Mouse (Mus musculus) layer of hippocampus, adult 9-11 months (tissue): ENCODE data around the gene Glb1l2.

Experiments
- DNase-seq: peaks from one replicate; pipeline ENCODE4 v3.0.0; 2022

Gene Glb1l2

DNA sequence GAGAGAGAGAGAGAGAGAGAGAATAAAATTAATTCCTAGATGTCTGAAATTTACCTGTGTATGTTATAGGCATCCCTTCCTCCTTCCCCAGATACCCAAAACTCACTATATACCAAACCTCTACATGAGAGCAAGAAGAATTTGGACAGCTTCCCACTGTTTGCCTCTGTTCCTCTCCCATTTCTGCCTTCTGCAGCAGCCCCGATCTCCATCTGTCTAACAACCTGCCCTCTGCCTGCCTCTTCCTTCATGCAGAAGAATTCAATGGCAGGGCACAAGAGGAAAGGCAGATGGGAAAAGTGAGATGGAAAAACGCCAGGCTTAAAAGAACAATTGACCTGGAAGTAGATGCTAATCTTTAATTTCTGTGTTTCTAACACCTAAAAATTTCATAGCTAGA is 77.7 kb downstream of the Glb1l2 start:
- peak; percentile 85 for DNase-seq

DNA sequence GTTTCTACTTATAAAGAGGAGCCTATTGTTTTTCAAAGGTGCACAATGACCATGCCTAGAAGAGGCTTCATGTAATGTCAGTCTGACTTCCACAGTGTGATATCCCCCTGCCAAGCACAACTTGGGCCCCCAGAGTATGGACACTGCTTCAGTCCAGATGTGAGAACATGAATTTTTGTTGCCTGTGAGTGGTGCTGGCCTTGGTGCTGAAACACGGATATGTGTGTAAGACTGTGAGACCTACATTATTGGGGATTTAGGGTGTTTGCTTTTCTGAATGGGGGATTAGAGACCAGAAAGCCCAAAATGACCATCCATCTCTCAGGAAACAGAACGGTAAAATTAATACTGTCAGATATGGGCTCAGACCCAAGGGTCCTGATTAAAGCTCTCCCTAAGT is 78.8 kb downstream of the Glb1l2 start:
- no peak for DNase-seq

DNA sequence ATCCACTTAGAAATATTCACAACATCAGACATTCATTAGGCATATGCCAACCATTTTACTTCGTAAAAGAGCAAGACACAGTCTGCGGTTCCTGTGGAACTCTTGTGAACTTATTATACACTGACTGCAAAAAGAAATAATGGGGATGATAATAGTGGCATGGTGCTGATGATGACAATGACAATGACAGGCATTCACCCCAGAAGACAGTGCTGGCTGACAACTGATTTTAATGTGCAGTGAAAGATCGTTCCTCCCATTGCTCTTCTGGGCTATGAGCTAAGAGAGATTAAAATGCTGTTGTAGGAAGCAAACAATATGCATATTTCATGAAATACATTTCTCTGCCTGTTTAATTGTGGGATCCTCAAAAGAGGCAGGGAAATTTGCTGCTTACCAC is 80.6 kb downstream of the Glb1l2 start:
- no peak for DNase-seq

DNA sequence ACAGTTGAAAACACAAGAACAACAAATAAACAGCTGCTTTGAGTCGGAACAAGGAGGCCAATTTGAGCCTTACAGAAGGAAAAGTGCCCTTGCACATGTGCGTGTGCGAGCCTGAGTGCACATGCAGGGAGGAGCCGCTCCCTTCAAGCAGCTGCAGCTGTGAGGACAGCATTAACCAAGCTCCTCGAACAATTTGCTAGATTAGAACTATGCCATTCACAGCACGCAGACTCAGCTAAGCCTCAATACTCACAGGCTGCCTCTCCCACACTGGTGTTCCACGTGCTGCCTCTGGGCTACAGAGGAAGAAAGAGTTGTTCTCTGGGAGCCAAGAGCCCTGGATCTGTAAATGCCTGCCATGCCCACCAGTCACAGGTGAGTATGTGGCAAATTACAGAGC is 84.5 kb downstream of the Glb1l2 start:
- DNase-seq: peak; percentile 29

DNA sequence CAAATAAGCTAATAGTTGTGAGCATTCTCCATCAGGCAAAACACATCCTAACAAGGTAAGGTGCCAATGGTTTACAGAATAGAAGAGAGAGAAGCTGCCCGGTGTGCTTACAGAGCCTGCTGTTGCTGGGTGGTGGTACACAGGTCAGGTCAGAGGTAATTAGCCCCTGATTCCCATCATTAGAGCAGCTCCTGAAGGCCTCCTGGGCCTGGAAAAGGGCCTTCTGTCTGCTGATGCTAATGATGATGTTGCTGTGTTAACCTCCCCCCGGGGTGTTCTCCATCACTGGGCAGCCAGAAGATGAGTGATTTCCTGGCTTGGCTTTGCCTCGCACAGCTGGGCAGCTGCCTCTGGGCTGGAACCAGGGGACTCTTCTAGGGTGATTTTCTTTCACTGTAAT is 87.9 kb downstream of the Glb1l2 start:
- no peak for DNase-seq
